Mouse (Mus musculus): ENCODE measurements around the gene Lpp.

GRCm38 (mm10) chr16:24390596-24390995 is 2.7 kb upstream of the Lpp start:
- TF ChIP-seq CTCF (IDR thresholded peaks at IDR 0.05; ENCODE audit: insufficient read depth, low read depth, low read length) (no peak), POLR2A (IDR thresholded peaks at IDR 0.05; ENCODE audit: insufficient read depth, low read depth, low read length) (no peak)
